Mouse (Mus musculus) olfactory bulb, adult 2 months (tissue): ENCODE results near the gene Gm20431.

Experiments
- CTCF ChIP-seq: fragments of 200-500 bp; IDR thresholded peaks from 2 replicates; pipeline ENCODE4 v1.5.1; 2012; ENCODE audit warnings: low read depth, mild to moderate bottlenecking, low read length, moderate library complexity; ENCODE audit not compliant: insufficient read depth
- POLR2A ChIP-seq: fragments of 200-500 bp; IDR thresholded peaks from 2 replicates; pipeline ENCODE4 v1.6.1; 2012; ENCODE audit warnings: mild to moderate bottlenecking, low read depth, low read length, moderate library complexity; ENCODE audit not compliant: insufficient read depth

DNA sequence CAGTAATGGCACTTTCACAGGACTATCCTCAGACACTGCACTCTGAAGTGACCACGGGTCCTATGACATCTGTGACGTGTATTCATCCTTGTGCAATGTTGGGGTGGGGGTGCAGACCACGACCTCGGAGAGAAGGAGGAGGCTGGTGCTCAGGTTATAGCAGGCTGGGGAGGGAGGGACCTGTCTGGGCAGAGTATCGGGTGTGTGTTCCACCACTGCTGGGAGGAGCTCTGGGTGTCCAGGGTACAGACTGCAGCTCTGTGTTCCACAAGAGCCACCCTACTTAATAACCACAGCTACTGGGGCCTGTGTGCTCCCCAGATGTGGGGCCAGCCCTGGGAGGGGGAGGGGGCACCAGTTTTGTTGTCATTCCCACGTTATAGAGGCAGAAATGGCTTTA is 48.7 kb upstream of the Gm20431 start:
- TF ChIP-seq CTCF (no peak), POLR2A (no peak)
